Mouse (Mus musculus): ENCODE results near the gene Rps7. TPM values are rescaled to one million over a fixed set of nuclear protein-coding genes. Genes with fewer than 3 reads are reported as not detected.

The Rps7 gene
- total and polyA plus RNA-seq, 3 experiments, result 753 to 3,047 (median 2,570) TPM

GRCm38 (mm10) chr12:28596851-28597250 is 38.9 kb downstream of the Rps7 start (continued):
- no peak for TF ChIP-seq ZMIZ1 (IDR thresholded peaks at IDR 0.05; ENCODE audit: low read depth, low read length)

DNA sequence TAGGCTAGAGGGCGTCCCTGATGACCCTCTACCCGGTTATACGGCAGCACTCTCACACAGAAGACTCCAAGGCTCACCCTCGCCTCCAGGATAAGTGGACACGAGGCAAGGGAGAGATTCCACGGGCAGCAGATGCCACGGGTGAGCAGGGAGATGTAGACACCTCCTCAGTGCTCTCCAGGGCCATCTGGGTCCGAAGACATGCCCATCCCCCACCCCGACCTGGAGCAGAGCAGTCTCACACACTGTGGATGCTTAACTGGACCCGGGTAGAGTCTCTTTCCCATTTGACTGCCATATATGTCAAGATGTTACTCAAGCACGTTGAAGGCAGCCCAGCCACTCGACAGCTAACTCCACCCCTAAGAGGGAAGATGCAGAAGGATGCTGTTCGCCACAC is 45.3 kb downstream of the Rps7 start:
- in situ Hi-C loops (cut with MboI; ENCODE audit: low pct_ligation_motif_present, low pct_unique_long_range_greater_than_20kb, low sequenced_read_pairs) (loop anchor here (25.0 kb wide), 1 partner anchor 522 kb away; no protein-coding TSS in a partner anchor), dilution Hi-C loops (cut with MboI; ENCODE audit: extremely low pct_ligation_motif_present, extremely low pct_unique_long_range_greater_than_20kb, low sequenced_read_pairs) (no loop called here)
- Histone ChIP-seq H3K9me3 (replicated peaks; ENCODE audit: low read length) (no peaks in the 10 kb centered on the region), H3K27me3 (replicated peaks) (peaks cover 49% of the 10 kb centered on the region), H3K79me2 (replicated peaks; ENCODE audit: control insufficient read depth, extremely low read depth, insufficient read depth, poor library complexity, severe bottlenecking) (no peaks in the 10 kb centered on the region), H3K4me3 (replicated peaks in 1 of 3; ENCODE audit: low read depth in 2 of 3, low read length in 2 of 3, poor library complexity in 1 of 3) (no peak overlapping the region), H3K27ac (ENCODE audit: insufficient read depth, low read depth) (no peak overlapping the region), H3K4me2 (ENCODE audit: insufficient read depth, low read depth, poor library complexity, severe bottlenecking) (no peak overlapping the region), H3K9ac (ENCODE audit: insufficient read depth, low read depth) (no peak overlapping the region), H3K36me3 (replicated peaks in 1 of 2; ENCODE audit: control insufficient read depth in 1 of 2, insufficient read depth in 1 of 2, low read length in 1 of 2) (no peaks in the 10 kb centered on the region), H3K4me1 (ENCODE audit: control insufficient read depth in 1 of 2, insufficient read depth in 2 of 2) (no peaks in the 10 kb centered on the region; a peak in 2 of 4 replicates)
- TF ChIP-seq CTCF (conservative IDR thresholded peaks at IDR 0.05 in 1 of 2, IDR thresholded peaks at IDR 0.05 in 1 of 2; ENCODE audit: low read depth in 2 of 2, low read length in 2 of 2) (no peak; a peak in 1 of 4 replicates), MAX (IDR thresholded peaks at IDR 0.05; ENCODE audit: low read length) (no peak), JUND (conservative IDR thresholded peaks at IDR 0.05; ENCODE audit: low read depth, low read length) (no peak), POLR2A (IDR thresholded peaks at IDR 0.05; ENCODE audit: low read depth, low read length) (no peak), KAT2A (IDR thresholded peaks at IDR 0.05; ENCODE audit: insufficient replicate concordance, low read length) (no peak), UBTF (IDR thresholded peaks at IDR 0.05; ENCODE audit: low read depth, low read length) (no peak), E2F4 (IDR thresholded peaks at IDR 0.05; ENCODE audit: insufficient replicate concordance, low read depth, low read length) (no peak), MAFK (IDR thresholded peaks at IDR 0.05; ENCODE audit: insufficient replicate concordance, low read length) (no peak), USF1 (IDR thresholded peaks at IDR 0.05; ENCODE audit: low read depth, low read length) (no peak), RCOR1 (conservative IDR thresholded peaks at IDR 0.05; ENCODE audit: low read depth, low read length) (no peak), ZC3H11A (IDR thresholded peaks at IDR 0.05; ENCODE audit: low read depth, low read length) (no peak), MYC (IDR thresholded peaks at IDR 0.05; ENCODE audit: low read depth, low read length) (no peak), JUN (IDR thresholded peaks at IDR 0.05; ENCODE audit: insufficient read depth, low read depth, low read length) (no peak), MEF2A (IDR thresholded peaks at IDR 0.05; ENCODE audit: borderline replicate concordance, low read depth, low read length) (no peak), NELFE (IDR thresholded peaks at IDR 0.05; ENCODE audit: low read depth, low read length) (no peak)
- DNase-seq (ENCODE audit: extremely low read depth), result no peak

- Histone ChIP-seq H3K36me3 (replicated peaks in 1 of 2; ENCODE audit: control insufficient read depth in 1 of 2, insufficient read depth in 1 of 2, low read length in 1 of 2) (no peaks in the 10 kb centered on the region), H3K27ac (ENCODE audit: insufficient read depth, low read depth) (no peak overlapping the region), H3K4me3 (replicated peaks in 1 of 3; ENCODE audit: low read depth in 2 of 3, low read length in 2 of 3, poor library complexity in 1 of 3) (peak overlapping the region in 1 of 3 experiments; percentile 17), H3K4me2 (ENCODE audit: insufficient read depth, low read depth, poor library complexity, severe bottlenecking) (peak overlapping the region; percentile 88), H3K79me2 (replicated peaks; ENCODE audit: control insufficient read depth, extremely low read depth, insufficient read depth, poor library complexity, severe bottlenecking) (no peaks in the 10 kb centered on the region), H3K27me3 (replicated peaks) (peaks cover 49% of the 10 kb centered on the region), H3K4me1 (ENCODE audit: control insufficient read depth in 1 of 2, insufficient read depth in 2 of 2) (no peaks in the 10 kb centered on the region; a peak in 2 of 4 replicates), H3K9me3 (replicated peaks; ENCODE audit: low read length) (no peaks in the 10 kb centered on the region), H3K9ac (ENCODE audit: insufficient read depth, low read depth) (no peak overlapping the region)
- peak; percentile 87 for DNase-seq (ENCODE audit: extremely low read depth)
- dilution Hi-C loops (cut with MboI; ENCODE audit: extremely low pct_ligation_motif_present, extremely low pct_unique_long_range_greater_than_20kb, low sequenced_read_pairs), result no loop called here
- in situ Hi-C loops (cut with MboI; ENCODE audit: low pct_ligation_motif_present, low pct_unique_long_range_greater_than_20kb, low sequenced_read_pairs), result loop anchor here (25.0 kb wide), 1 partner anchor 523 kb away; no protein-coding TSS in a partner anchor
- TF ChIP-seq CTCF (conservative IDR thresholded peaks at IDR 0.05 in 1 of 2, IDR thresholded peaks at IDR 0.05 in 1 of 2; ENCODE audit: low read depth in 2 of 2, low read length in 2 of 2) (peak; percentile 41 to 93), ZC3H11A (IDR thresholded peaks at IDR 0.05; ENCODE audit: low read depth, low read length) (0 out of 2 replicates have a peak, but pooled peaks have one; percentile 33), KAT2A (IDR thresholded peaks at IDR 0.05; ENCODE audit: insufficient replicate concordance, low read length) (no peak), TBP (conservative IDR thresholded peaks at IDR 0.05; ENCODE audit: low read depth, low read length) (no peak), ETS1 (conservative IDR thresholded peaks at IDR 0.05; ENCODE audit: low read depth, low read length) (no peak), RAD21 (IDR thresholded peaks at IDR 0.05; ENCODE audit: low read depth, low read length) (peak; percentile 99), SMC3 (IDR thresholded peaks at IDR 0.05; ENCODE audit: low read depth, low read length) (peak; percentile 84), ZNF384 (IDR thresholded peaks at IDR 0.05; ENCODE audit: low read depth, low read length) (no peak), BHLHE40 (IDR thresholded peaks at IDR 0.05; ENCODE audit: low read depth, low read length) (peak; percentile 45)
These were observed 46.5 kb downstream of the Rps7 start for GRCm38 (mm10) chr12:28589090-28589868.

Measured in CH12.LX (cell line).